Mouse (Mus musculus) Patski (cell line): ENCODE results near the gene Rnaseh2b. TPM values are rescaled to one million over a fixed set of nuclear protein-coding genes. Genes with fewer than 3 reads are reported as not detected.

Experiments used
- ATAC-seq: fragments of 100-300 bp; one replicate; pipeline ENCODE4 v1.8.0; 2021
- CTCF ChIA-PET: fragments of 350-600 bp; sonication (Branson Sonifier 250); formaldehyde crosslinking; loops from one replicate; lab custom pipeline; 2022; ENCODE audit warnings: inconsistent platforms; lab: Charles Lee
- POLR2A ChIA-PET: fragments of 350-600 bp; sonication (Branson Sonifier 250); formaldehyde crosslinking; loops from one replicate; lab custom pipeline; 2022; ENCODE audit warnings: antibody characterized with exemption, inconsistent platforms; lab: Charles Lee
- DNase-seq: peaks from one replicate; pipeline ENCODE4 v3.0.0-alpha.2; 2011; ENCODE audit warnings: low read depth, low spot score
- H3K27me3 ChIP-seq: fragments of 371-371 bp; one replicate; pipeline ENCODE4 v1.5.1; 2021
- CTCF ChIP-seq: fragments of 100-300 bp; IDR thresholded peaks from one replicate; pipeline ENCODE4 v1.5.1; 2021
- in situ Hi-C: fragments of 300-500 bp; cut with MboI; formaldehyde crosslinking; loops from 3 replicates; pipeline ENCODE4 v1.11.1; 2018; ENCODE audit warnings: low pct_unique_long_range_greater_than_20kb, mixed read lengths
- polyA plus RNA-seq: library from polyadenylated mRNA; unstranded; gene quantifications from one replicate; pipeline ENCODE4 v1.2.3, GENCODE M21; 2021

Rnaseh2b gene
- 34.1 TPM for polyA plus RNA-seq

DNA sequence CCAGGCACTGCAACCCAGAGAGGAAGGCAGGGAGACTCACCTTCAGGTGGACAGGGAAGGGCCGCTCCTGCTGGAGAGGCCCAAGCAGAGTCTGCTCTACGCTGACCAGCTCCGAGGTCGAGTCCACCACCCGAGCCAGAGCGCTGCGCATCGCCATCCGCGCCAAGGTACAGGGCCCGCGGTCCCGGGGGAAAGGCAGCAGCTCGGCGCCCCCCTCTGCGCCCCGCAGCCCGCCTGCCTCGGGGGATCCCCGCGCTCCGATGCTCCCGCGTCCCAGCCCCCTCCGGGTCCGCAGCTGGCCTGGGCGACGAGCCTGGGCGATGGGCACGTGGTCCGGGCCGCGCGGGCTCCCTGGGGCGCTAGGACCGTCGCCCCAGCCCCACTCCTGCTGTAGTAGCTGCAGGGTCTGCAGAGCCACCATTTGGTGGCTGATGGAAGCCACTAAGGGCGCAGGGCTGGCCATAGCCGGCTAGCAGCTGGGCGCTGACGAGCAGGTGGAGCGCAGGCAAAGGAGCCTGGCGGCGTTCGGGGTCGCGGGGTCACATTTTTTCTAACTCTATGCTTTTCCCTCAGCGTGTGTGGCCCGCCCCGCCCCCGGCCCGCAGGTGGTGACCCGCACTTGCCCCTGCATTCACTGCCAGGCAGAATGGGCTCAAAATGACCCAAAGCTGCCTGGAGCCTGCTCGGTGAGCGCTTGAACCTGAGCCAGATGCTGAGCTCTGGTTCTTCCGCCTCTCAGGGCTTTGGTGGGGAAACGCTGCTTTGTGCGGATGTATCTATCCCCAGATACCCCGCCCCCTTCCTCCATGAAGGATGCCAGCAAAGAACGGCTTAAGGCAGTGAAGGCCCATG lies at the start of gene Rnaseh2b, which contains the start of gene Dleu7:
Gene Rnaseh2b, plus strand, starts transcription at position 102 of the 852 bp plus-strand sequence.
Gene Dleu7, minus strand, starts transcription at position 560 of the 852 bp plus-strand sequence.
- in situ Hi-C loops: no loop called here
- TF ChIP-seq CTCF: no peak
- no peak for ATAC-seq
- ChIA-PET POLR2A (no interaction called here), CTCF (interaction anchor here (1.5 kb wide), 1 partner anchor 11 kb away, joined by 4 read pairs; no protein-coding TSS in a partner anchor)
- H3K27me3 ChIP-seq: peaks cover 8% of the 10 kb centered on the region
- no peak for DNase-seq

DNA sequence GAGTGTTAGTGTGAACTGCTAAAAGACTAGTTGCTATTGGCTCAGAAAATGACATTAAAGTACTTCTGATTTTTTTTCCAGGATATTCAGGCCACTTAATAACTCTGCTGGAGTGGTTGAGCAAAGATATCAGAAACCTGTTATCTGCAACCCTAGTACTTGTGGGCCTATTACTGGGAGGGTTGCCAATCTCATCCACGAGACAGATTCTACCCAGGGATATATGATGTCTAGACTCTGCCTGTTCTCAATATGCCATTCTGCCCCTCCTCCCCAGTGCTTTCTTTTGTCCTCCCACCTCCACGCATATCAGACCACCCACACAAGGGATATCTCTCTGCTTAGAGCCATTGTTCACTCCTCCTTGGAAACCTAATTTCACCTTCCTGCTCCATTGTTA lies 48.9 kb upstream of the Rnaseh2b start:
- POLR2A ChIA-PET: no interaction called here
- H3K27me3 ChIP-seq: no peaks in the 10 kb centered on the region
- no peak for TF ChIP-seq CTCF
- in situ Hi-C loops: no loop called here
- DNase-seq: no peak
- CTCF ChIA-PET: no interaction called here
- ATAC-seq: no peak

DNA sequence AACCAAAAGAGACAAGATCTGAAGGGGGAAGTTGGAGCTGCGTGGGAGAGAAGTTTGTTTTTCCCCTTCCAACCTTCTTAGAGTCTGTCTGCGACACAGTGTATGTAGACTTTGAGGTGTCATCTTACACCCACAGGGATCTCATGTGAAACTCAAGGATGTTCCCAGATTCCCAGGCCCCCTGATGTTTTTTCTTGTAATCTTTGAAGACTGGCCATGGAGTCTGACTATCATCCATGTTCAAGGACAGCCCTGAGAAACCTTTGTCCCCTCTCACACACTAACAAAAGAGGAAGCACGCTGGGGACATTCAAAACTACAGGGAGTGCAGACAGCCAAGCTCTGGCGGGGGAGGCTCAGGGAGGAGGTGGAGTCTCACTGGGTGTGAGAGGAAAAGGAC lies 46.8 kb upstream of the Rnaseh2b start:
- ChIA-PET POLR2A (interaction anchor here (0.7 kb wide), 1 partner anchor 12 kb away, joined by 4 read pairs; no protein-coding TSS in a partner anchor), CTCF (interaction anchor here (1.3 to 2.8 kb wide), 2 partner anchors 9 to 674 kb away, joined by 4 to 17 read pairs; no protein-coding TSS in a partner anchor)
- no peak for TF ChIP-seq CTCF
- ATAC-seq (no peak), DNase-seq (no peak)
- H3K27me3 ChIP-seq: no peaks in the 10 kb centered on the region
- in situ Hi-C loops: no loop called here

DNA sequence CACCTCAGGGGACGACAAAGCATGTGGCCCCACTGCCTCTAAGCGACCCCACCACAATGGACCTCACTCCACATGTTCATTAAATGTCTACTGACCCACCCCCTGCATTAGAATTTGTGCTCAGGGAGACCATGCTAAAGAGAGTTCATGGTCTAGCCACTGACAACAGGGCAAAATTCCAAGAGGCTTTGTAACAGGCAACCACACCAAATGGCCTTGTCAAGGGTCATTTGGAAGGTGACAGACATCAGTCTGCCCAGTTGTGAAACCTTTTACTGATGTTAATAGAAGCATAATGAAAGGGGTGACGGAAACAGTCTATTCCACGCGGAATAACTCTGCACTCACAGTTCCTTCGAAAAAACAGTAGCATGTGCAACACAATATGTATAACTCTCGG lies 44.0 kb upstream of the Rnaseh2b start:
- CTCF ChIA-PET: no interaction called here
- no peak for DNase-seq
- H3K27me3 ChIP-seq: no peaks in the 10 kb centered on the region
- no peak for ATAC-seq
- no peak for TF ChIP-seq CTCF
- POLR2A ChIA-PET: no interaction called here
- in situ Hi-C loops: no loop called here

GRCm38 (mm10) chr14:62248796-62249195 lies 43.6 kb upstream of the Rnaseh2b start:
- in situ Hi-C loops: no loop called here
- no peaks in the 10 kb centered on the region for H3K27me3 ChIP-seq
- ATAC-seq (no peak), DNase-seq (no peak)
- CTCF ChIA-PET: interaction anchor here (3.1 kb wide), 1 partner anchor 13 kb away, joined by 10 read pairs; no protein-coding TSS in a partner anchor
- TF ChIP-seq CTCF: no peak
- POLR2A ChIA-PET: no interaction called here

DNA sequence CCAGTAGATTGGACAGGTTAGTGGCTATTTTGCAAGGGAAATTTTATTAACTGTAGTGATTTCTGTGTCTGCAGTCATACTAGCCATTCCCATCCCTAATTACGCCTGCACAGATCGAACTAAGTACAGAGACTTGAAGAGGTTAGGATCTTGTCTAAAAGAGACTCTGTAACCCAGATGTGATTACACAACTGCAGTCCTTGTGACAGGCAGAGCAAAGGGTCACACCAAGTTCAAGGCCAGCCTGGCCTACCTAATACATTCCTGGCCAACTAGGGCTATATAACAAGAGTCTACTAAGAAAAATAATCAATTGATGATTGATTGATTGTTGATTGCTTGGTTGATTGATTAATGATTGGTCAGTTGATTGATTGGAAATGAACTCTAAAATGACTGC lies 43.1 kb upstream of the Rnaseh2b start:
- no peak for TF ChIP-seq CTCF
- no peaks in the 10 kb centered on the region for H3K27me3 ChIP-seq
- ChIA-PET CTCF (interaction anchor here (3.1 kb wide), 1 partner anchor 14 kb away, joined by 10 read pairs; no protein-coding TSS in a partner anchor), POLR2A (no interaction called here)
- in situ Hi-C loops: no loop called here
- DNase-seq (no peak), ATAC-seq (no peak)

DNA sequence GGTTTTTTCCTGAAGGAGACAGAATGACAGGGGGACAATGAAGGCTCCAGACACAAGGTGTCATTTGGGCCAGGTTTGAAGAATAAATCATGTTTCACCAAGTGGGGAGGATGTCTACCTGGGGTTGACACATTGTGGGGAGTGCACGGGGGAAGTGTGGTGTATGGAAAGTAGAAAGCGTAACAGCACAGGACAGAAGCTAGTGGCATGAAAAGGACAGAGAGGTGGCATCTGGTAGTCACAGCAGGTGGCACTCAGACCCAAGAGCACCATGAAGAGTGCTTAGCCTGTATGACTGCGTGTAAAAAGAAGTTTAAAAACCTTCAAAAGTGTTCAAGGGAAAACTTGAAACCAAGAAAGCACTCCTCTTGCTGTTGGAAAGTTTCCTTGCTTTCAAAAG lies 42.3 kb upstream of the Rnaseh2b start:
- POLR2A ChIA-PET: no interaction called here
- DNase-seq (no peak), ATAC-seq (no peak)
- no peak for TF ChIP-seq CTCF
- in situ Hi-C loops: loop anchor here (5.0 to 10.0 kb wide), 4 partner anchors 207 to 678 kb away; partner anchors contain the start of gene Gucy1b2
- no peaks in the 10 kb centered on the region for H3K27me3 ChIP-seq
- CTCF ChIA-PET: interaction anchor here (3.1 kb wide), 1 partner anchor 14 kb away, joined by 10 read pairs; no protein-coding TSS in a partner anchor

DNA sequence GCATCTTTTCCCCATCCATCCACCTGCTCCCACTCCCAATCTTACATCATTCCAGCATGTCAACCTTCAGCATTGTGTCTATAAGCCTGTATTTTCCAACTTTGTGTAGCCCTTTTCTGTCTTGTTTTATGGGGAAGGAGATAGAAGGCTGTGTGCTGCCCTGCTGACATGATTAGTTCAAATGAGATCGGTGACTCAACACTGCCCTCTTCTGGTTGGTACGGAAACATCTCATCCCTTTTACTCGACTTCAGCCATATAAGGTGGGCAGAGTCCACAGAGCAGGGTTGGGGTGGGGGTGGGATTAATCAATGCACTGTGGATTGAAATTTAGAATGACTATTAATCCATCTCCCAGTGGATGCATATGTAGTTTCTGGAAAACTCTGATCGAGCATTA lies 40.4 kb upstream of the Rnaseh2b start:
- in situ Hi-C loops: loop anchor here (5.0 to 10.0 kb wide), 4 partner anchors 205 to 680 kb away; partner anchors contain the start of gene Gucy1b2
- peak; percentile 66 for TF ChIP-seq CTCF
- DNase-seq (peak; percentile 31), ATAC-seq (no peak)
- ChIA-PET POLR2A (no interaction called here), CTCF (interaction anchor here (0.6 to 3.1 kb wide), 8 partner anchors 16 to 684 kb away, joined by 3 to 10 read pairs (median 4); no protein-coding TSS in a partner anchor)
- H3K27me3 ChIP-seq: no peaks in the 10 kb centered on the region

GRCm38 (mm10) chr14:62254371-62254770 lies 38.0 kb upstream of the Rnaseh2b start:
- DNase-seq: no peak
- in situ Hi-C loops: loop anchor here (5.0 to 10.0 kb wide), 4 partner anchors 203 to 682 kb away; partner anchors contain the start of gene Gucy1b2
- no peaks in the 10 kb centered on the region for H3K27me3 ChIP-seq
- no peak for TF ChIP-seq CTCF
- ChIA-PET CTCF (interaction anchor here (2.9 to 3.0 kb wide), 2 partner anchors 204 to 683 kb away, joined by 7 to 12 read pairs; no protein-coding TSS in a partner anchor), POLR2A (interaction anchor here (1.0 kb wide), 1 partner anchor 572 kb away, joined by 3 read pairs; no protein-coding TSS in a partner anchor)
- ATAC-seq: no peak

DNA sequence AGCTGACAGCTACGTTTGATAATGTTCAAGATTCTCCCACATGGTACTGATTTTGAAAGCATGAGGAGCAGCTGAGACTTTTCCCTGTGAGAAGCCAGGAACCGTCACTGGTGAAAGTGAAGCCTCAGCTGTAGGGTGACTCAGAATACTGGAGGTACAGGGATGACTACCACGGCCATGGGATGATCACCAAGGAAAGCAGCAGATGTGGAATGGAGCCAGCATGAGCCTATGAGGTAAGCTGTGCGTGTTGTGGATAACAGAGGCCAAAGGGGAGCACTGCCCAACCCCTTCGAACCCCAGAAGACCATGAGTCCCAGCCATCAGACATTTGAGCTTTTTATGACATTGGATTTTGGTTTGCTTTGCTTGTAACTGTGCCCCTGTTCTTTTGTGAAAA lies 36.3 kb upstream of the Rnaseh2b start:
- H3K27me3 ChIP-seq: no peaks in the 10 kb centered on the region
- ATAC-seq (no peak), DNase-seq (no peak)
- no peak for TF ChIP-seq CTCF
- in situ Hi-C loops: loop anchor here (10.0 kb wide), 1 partner anchor 381 kb away; no protein-coding TSS in a partner anchor
- CTCF ChIA-PET: interaction anchor here (0.6 to 3.0 kb wide), 3 partner anchors 187 to 685 kb away, joined by 3 to 12 read pairs (median 7); no protein-coding TSS in a partner anchor
- POLR2A ChIA-PET: no interaction called here
